Mouse (Mus musculus) midbrain, embryonic 16.5 days (tissue): ENCODE measurements around the gene Gm37240. TPM values are rescaled to one million over a fixed set of nuclear protein-coding genes. Genes with fewer than 3 reads are reported as not detected.

Experiments
- ATAC-seq: fragments of 200-750 bp; cut with Nextera tagmentation; 2 replicates; pipeline ENCODE4 v1.8.0; 2017; ENCODE audit warnings: moderate TSS enrichment
- H3K27ac ChIP-seq: fragments of 300-500 bp; sonication (generic); 2 replicates; pipeline ENCODE4 v1.5.1; 2014; ENCODE audit warnings: mild to moderate bottlenecking, low read length, mixed read lengths
- H3K27me3 ChIP-seq: fragments of 300-500 bp; sonication (generic); 2 replicates; pipeline ENCODE4 v1.6.1; 2014; ENCODE audit warnings: low read depth, low read length, mixed read lengths; ENCODE audit not compliant: control insufficient read depth, insufficient read depth
- H3K36me3 ChIP-seq: fragments of 300-500 bp; sonication (generic); 2 replicates; pipeline ENCODE4 v1.6.1; 2014; ENCODE audit warnings: mild to moderate bottlenecking, low read length, moderate library complexity, mixed read lengths; ENCODE audit not compliant: control insufficient read depth, insufficient read depth
- H3K4me1 ChIP-seq: fragments of 300-500 bp; sonication (generic); 2 replicates; pipeline ENCODE4 v1.6.1; 2014; ENCODE audit warnings: mild to moderate bottlenecking, low read length, mixed read lengths; ENCODE audit not compliant: control insufficient read depth, insufficient read depth
- H3K4me2 ChIP-seq: fragments of 300-500 bp; sonication (generic); 2 replicates; pipeline ENCODE4 v1.6.1; 2014; ENCODE audit warnings: mild to moderate bottlenecking, low read length, mixed read lengths
- H3K4me3 ChIP-seq: fragments of 300-500 bp; sonication (generic); 2 replicates; pipeline ENCODE4 v1.5.1; 2014; ENCODE audit warnings: low read depth, mild to moderate bottlenecking, low read length, moderate library complexity, mixed read lengths
- H3K9ac ChIP-seq: fragments of 300-500 bp; sonication (generic); 2 replicates; pipeline ENCODE4 v1.6.1; 2014; ENCODE audit warnings: low read depth, low read length, mixed read lengths
- H3K9me3 ChIP-seq: fragments of 300-500 bp; sonication (generic); replicated peaks from 2 replicates; pipeline ENCODE4 v1.6.1; 2014; ENCODE audit warnings: mild to moderate bottlenecking, low read length, mixed read lengths; ENCODE audit not compliant: control insufficient read depth, poor library complexity, severe bottlenecking
- WGBS: fragments of 180-500 bp; shearing (Covaris S2); extraction: QIAGEN DNeasy Blood & Tissue Kit; methylation state at CpG from one replicate; pipeline ENCODE4 v1.1.7; 2014; 5-methylcytosine and 5-hydroxymethylcytosine counted together
- polyA plus RNA-seq: library from polyadenylated mRNA; unstranded; fragments of >200 nt; fragmentation: Nextera tagmentation; extraction: Ambion mirVana; gene quantifications from 2 replicates; pipeline ENCODE4 v1.2.1, GENCODE M21; 2015

Gm37240 gene
- polyA plus RNA-seq, 1 experiment from 2014 or later = 0.26 TPM

- no peak overlapping the region for H3K4me2 ChIP-seq
- 100% methylated on average over 1 of the region's 1 CpGs for WGBS
- no peaks in the 10 kb centered on the region for H3K36me3 ChIP-seq
- no peaks in the 10 kb centered on the region for H3K27me3 ChIP-seq
- H3K27ac ChIP-seq = no peak overlapping the region
- peaks cover 5% of the 10 kb centered on the region; the same call in 1 of the 2 replicates for H3K4me1 ChIP-seq
- H3K4me3 ChIP-seq = no peak overlapping the region
- H3K9me3 ChIP-seq = no peaks in the 10 kb centered on the region
- ATAC-seq = no peak
- H3K9ac ChIP-seq = no peak overlapping the region
Observed at GRCm38 (mm10) chr3:85029141-85029540, 858.2 kb downstream of the Gm37240 start.

- Histone ChIP-seq H3K9me3 (no peaks in the 10 kb centered on the region), H3K27ac (peak overlapping the region; percentile 32; the same call in 1 of the 2 replicates), H3K4me1 (peaks cover 5% of the 10 kb centered on the region; the same call in 1 of the 2 replicates), H3K9ac (no peak overlapping the region), H3K4me2 (no peak overlapping the region), H3K4me3 (no peak overlapping the region), H3K27me3 (no peaks in the 10 kb centered on the region), H3K36me3 (no peaks in the 10 kb centered on the region)
- WGBS = 30% methylated on average over 6 of the region's 6 CpGs
- ATAC-seq = peak; percentile 48; the same call in 1 of the 2 replicates
Observed at GRCm38 (mm10) chr3:85024817-85025705, 862.3 kb downstream of the Gm37240 start.

DNA sequence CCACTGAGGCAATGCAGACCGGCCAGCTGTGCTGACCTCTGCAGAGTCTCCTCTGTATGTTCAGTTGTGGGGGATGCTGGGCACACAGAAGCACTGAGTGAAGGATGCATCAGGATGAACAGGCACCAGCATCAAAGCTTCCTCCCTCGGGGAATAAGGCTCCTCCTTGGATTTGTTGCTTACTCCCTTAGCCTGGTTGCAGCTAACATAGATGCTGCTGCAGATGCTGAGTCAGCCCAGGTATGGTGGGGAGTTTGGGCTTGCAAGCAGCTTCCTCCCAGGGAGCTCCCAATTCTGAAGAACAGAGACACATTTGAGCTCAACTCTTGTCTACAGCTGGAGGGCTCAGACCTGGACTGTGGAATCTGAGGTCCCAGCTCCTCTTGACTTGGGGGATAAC lies 863.1 kb downstream of the Gm37240 start:
- ATAC-seq = no peak
- Histone ChIP-seq H3K27ac (no peak overlapping the region), H3K9ac (no peak overlapping the region)

DNA sequence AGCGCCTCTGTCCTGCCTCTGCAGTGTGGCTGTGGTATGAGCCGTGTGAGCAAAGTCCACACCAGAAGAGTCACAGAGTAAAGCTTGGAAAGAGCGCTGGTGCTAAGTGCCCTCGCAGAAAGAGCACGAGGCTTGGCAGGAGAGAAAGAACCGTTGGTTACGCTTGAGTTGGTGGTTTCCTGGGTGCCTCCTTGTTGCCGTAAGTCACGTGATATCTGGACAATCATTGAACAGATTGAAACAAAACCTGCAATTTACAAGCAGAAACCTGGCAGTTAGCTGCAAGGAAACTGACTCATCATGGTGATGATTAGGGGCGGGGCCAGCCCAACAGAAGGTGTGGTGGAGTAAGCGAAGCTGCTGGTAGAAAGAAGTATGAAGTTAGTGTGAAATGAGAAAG lies 864.5 kb downstream of the Gm37240 start:
- ATAC-seq = no peak
- no peak overlapping the region for H3K4me3 ChIP-seq
- no peak overlapping the region for H3K27ac ChIP-seq
- 89% methylated on average over 11 of the region's 11 CpGs for WGBS
- H3K9ac ChIP-seq = no peak overlapping the region
- H3K9me3 ChIP-seq = no peaks in the 10 kb centered on the region
- no peaks in the 10 kb centered on the region for H3K36me3 ChIP-seq
- peaks cover 5% of the 10 kb centered on the region; the same call in 1 of the 2 replicates for H3K4me1 ChIP-seq
- no peaks in the 10 kb centered on the region for H3K27me3 ChIP-seq
- H3K4me2 ChIP-seq = no peak overlapping the region

More for the DNA sequence above, 863.1 kb downstream of the Gm37240 start:
- Histone ChIP-seq H3K9me3 (no peaks in the 10 kb centered on the region), H3K4me3 (no peak overlapping the region), H3K4me2 (no peak overlapping the region), H3K27me3 (no peaks in the 10 kb centered on the region), H3K4me1 (peaks cover 5% of the 10 kb centered on the region; the same call in 1 of the 2 replicates), H3K36me3 (no peaks in the 10 kb centered on the region)
- WGBS = 66% methylated on average over 2 of the region's 2 CpGs

- H3K4me3 ChIP-seq = no peak overlapping the region
- no peak for ATAC-seq
- no peaks in the 10 kb centered on the region for H3K9me3 ChIP-seq
- no peak overlapping the region for H3K9ac ChIP-seq
- H3K4me2 ChIP-seq = no peak overlapping the region
- no peaks in the 10 kb centered on the region for H3K27me3 ChIP-seq
- no peak overlapping the region for H3K27ac ChIP-seq
- 94% methylated on average over 6 of the region's 6 CpGs for WGBS
- H3K4me1 ChIP-seq = peaks cover 5% of the 10 kb centered on the region; the same call in 1 of the 2 replicates
- H3K36me3 ChIP-seq = no peaks in the 10 kb centered on the region
Observed at GRCm38 (mm10) chr3:85021816-85022215, 865.5 kb downstream of the Gm37240 start.

- no peak overlapping the region for H3K4me2 ChIP-seq
- no peak overlapping the region for H3K4me3 ChIP-seq
- H3K36me3 ChIP-seq = no peaks in the 10 kb centered on the region
- H3K27ac ChIP-seq = no peak overlapping the region
- H3K4me1 ChIP-seq = peaks cover 3% of the 10 kb centered on the region; the same call in 1 of the 2 replicates
- no peak overlapping the region for H3K9ac ChIP-seq
- no peaks in the 10 kb centered on the region for H3K9me3 ChIP-seq
- no peaks in the 10 kb centered on the region for H3K27me3 ChIP-seq
- no peak for ATAC-seq
Observed at GRCm38 (mm10) chr3:85020137-85020536, 867.2 kb downstream of the Gm37240 start.

DNA sequence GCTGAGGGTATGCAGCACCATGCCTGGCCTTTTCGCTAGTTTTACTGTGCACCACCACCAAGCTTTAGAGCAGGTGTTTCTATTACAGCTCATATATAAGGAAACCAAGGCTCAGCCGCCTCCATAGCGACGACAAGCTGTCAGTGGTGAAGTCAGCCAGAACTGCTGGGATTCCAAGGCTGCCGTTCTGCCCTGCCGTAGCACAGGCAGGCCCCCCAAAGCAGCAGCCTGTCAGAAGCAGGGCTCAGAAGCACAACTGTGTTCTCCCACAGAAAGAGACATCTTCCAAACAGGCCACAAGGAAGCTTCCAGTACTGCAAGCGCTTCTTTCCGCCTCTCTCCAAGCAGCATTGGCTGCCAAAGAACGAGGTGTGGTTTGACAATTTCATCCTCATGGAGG lies 871.7 kb downstream of the Gm37240 start:
- Histone ChIP-seq H3K36me3 (no peaks in the 10 kb centered on the region), H3K27ac (peak overlapping the region; percentile 30; the same call in 1 of the 2 replicates), H3K9me3 (no peaks in the 10 kb centered on the region), H3K4me1 (no peaks in the 10 kb centered on the region), H3K9ac (no peak overlapping the region), H3K4me2 (no peak overlapping the region), H3K4me3 (no peak overlapping the region), H3K27me3 (no peaks in the 10 kb centered on the region)
- ATAC-seq = peak; percentile 68
- WGBS = 50% methylated on average over 9 of the region's 9 CpGs

GRCm38 (mm10) chr3:85012889-85013288 lies 874.4 kb downstream of the Gm37240 start:
- H3K4me1 ChIP-seq = no peaks in the 10 kb centered on the region
- no peaks in the 10 kb centered on the region for H3K9me3 ChIP-seq
- H3K27me3 ChIP-seq = no peaks in the 10 kb centered on the region
- no peak overlapping the region for H3K9ac ChIP-seq
- no peak for ATAC-seq
- WGBS = 84% methylated on average over 6 of the region's 6 CpGs
- no peak overlapping the region for H3K4me3 ChIP-seq
- H3K27ac ChIP-seq = no peak overlapping the region
- H3K4me2 ChIP-seq = no peak overlapping the region
- H3K36me3 ChIP-seq = no peaks in the 10 kb centered on the region

GRCm38 (mm10) chr3:85005257-85005656 lies 882.1 kb downstream of the Gm37240 start:
- WGBS = 88% methylated on average over 2 of the region's 2 CpGs

More at GRCm38 (mm10) chr3:85005257-85005656, 882.1 kb downstream of the Gm37240 start:
- H3K9me3 ChIP-seq = no peaks in the 10 kb centered on the region
- H3K27ac ChIP-seq = no peak overlapping the region
- no peaks in the 10 kb centered on the region for H3K36me3 ChIP-seq
- no peaks in the 10 kb centered on the region for H3K27me3 ChIP-seq
- no peak for ATAC-seq
- H3K4me3 ChIP-seq = no peak overlapping the region
- H3K9ac ChIP-seq = no peak overlapping the region
- no peaks in the 10 kb centered on the region for H3K4me1 ChIP-seq
- no peak overlapping the region for H3K4me2 ChIP-seq
